Mouse (Mus musculus): ENCODE results near the gene Atg101.

Atg101 gene

DNA sequence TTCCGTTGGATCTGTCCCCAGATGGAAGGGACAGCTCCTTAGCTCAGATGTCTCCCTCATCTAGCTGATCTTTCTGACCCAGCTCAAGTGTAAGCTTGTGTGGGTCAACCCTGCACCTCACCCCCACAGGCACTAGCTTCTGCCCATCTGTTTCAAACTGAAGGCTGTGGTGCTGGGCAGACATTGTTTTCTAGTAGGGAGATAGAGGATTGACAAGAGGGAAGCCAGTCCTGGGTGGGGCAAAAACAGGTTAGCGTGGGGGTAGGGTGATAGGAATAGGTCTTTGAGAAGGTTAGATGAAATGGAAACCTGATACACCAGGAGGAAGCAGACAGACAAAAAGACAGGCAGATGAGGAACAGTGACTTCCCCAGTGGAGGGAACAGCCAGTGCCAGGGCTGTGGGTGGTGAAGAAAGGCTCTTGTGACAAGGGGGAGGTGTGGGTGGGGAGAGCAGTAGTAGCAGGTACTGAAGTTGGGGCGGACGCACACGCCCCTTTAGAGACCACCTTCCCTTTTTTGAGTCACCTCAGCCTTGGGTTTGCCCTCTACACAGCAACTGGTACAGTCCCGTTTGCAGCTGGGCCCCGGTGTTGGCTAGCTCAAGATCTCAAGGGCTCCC lies 28.1 kb upstream of the Atg101 start:
- no peak for DNase-seq

DNA sequence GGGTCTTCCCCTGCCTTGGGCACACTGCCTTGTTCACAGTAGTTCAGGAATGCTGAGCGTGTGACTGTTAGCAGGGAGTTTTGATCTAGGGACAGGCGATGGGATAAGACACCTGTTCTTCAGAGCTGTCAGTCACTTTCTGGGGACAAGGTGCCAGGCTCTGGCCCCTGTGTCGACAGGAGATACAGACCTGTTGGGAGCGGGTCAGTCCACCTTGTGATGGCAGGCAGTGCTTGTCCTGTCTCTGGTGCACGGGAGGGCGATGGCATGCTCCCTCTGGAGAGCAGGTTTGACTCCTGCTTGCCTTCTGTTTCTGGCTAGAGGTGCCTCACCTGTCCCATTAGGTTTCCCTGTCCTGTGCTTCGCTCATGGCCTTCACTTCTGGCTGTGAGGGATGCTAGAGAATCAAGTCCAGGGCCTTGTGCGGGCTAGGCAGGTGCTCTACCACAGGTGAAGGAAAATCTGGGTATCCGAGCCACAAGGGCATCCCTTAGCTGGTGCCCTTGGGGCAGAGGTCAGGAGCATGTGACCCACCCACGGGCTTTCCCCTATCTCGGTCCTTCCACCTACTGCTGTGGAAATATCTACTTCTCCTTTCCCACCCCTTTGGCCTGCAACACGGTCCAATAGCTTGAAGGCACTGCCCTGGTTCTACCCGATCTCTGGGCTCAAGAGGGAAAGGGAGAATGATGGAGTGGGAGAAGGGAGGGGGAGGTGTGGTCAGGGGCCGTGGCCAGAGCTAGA lies 27.4 kb upstream of the Atg101 start:
- DNase-seq = no peak

DNA sequence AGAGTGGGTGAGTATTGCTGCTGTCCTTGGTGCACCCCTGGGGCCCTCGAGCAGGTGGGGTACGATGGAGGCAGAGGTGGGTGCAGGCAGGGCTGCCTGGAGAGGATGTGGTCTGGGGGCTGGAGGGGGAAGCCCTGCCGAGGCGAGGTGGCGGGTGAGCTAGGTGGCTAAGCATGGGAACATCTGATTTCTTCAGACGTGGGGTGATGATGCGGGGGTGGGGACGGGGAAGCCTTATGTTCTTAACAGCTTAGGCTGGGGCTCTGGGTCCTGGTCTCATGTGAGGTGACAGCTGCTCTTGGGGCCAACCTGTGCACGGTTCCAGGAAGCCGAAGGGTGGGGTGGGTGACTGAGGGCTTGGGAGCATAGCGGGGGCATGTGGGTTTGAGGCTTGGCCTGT lies 25.7 kb upstream of the Atg101 start:
- no peak for DNase-seq

DNA sequence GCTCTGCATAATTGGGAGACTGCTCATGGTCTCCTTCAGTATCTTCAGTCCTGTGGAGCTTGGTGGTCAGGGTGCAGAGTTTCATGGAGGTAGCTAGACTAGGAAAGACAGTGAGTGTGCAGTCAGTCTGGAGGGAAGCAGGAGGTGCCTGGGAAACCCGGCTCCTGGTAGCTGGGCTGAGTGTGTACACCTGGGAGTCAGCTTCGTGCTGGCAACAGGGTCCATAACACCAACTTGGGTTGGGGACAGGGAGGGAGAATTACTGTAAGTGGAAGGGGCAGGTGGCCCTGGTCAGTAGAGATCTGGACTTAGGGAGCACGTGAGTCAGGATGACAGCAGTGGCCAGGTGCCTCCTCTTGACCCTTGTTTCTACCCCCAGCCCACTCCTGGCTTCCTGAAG lies 24.1 kb upstream of the Atg101 start:
- DNase-seq = no peak

DNA sequence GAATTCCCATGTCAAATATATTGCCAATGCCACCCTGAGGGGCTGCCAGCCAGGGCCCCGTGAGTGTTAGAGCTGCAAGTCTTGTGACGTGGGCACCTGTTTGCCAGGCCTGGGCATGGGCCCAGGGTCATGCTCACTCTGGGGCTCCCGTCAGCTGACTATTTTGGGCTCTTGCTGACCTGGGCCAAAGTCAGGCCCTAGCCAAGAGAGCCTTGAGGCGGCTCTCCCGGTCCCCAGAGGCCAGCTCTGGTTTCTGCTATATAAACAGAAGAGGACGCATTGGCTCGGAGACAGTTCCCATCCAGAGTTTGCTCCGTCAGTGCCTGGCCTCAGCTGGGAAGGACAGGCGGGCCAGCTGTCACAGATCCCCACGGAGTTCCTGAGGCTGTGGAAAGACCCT lies 23.7 kb upstream of the Atg101 start:
- no peak for DNase-seq

DNA sequence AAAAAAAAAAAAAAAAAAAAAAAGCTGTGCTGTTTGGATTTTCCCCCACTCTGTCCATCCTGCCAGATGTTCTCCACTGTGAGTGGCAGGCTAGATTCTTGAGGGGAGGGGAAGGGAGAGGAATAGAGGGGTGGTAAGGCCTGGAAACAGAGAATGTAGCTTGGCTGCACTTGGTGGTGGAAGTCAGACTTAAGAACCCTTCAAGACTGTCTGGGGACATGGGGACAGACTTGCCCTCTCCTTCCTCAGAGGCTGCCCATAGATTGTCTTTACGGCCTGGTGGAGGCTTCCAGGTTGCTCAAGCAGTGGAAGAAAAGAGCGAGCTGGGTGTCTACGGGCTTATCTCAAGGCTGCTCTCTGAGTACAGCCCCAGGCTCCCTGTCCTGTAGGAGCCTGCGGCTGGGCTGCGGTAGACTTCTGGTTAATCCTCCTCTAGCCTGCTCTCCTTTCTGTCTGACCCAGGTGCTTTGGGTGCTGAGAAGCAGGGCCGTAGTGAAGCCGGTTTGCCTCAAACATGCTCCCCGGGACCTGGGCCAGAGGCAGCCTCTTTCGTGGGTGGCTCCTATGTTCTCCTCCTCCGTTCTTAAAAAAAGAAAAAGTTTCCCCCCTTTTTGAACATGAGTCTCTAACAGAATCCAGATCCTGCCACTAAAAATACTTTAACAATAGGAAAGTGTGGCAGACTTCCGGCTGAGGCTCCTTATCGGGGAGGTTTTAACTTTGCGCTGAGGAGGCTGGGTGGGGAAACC lies 23.0 kb upstream of the Atg101 start:
- no peak for DNase-seq

DNA sequence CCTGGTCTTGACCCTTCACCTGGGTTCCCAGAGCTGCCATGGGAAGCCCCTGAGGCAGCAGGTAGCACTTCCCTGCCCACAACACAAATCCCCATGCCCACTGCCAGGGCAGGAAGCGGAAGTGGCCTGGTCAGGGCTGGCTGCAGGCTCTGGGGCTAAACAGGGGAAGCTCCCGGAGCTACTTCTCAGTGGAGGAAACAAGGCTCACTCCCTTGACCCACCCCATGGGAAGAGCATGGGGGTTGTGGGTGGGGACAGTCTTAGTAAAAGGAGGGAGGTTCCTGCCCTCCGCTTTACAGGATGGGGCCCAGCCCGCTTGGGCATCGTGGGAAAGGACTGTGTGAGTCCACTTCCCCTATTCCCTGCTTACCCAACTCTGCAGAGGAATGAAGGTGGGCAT lies 21.6 kb upstream of the Atg101 start:
- DNase-seq = no peak

DNA sequence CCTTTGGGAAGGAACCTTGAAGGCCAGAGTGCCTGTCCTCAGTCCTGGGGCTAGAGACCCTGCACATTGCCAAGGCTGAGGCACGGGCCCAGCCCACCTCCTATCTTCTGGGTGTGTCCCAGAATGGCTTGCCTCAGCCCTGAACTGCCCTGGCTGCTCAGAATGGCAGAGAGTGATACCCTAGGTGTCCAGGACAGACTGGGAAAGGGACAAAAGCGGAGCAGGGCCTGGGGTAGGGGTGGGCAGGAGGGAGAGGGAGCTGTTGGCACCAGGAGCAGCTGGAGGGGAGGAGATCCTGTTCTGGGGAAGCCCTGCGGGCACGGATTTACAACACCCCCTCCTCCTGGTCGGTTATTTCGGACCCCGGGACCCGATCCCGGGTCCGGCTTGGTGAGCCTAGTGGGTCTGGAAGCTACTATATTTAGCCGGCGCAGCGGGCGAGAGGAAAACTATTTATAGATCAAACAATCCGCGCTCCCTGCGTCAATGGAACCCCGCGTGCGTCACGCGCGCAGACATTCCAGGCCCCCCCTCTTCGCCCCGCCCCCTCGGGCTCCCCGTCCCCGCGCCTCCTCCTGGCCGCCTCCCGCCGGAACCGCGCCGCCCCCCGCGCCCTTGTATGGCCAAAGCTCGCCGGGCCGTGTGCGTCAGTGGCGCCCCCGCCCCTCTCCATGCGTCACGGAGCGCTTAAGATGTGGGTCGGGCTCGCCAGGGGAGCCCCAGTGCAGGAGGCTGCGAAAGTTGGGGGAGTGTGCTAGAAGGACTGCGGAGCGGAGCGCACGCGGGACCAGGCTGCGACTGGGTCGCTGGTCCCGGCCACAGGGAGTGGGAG lies 17.7 kb upstream of the Atg101 start:
- DNase-seq = peak; percentile 85

DNA sequence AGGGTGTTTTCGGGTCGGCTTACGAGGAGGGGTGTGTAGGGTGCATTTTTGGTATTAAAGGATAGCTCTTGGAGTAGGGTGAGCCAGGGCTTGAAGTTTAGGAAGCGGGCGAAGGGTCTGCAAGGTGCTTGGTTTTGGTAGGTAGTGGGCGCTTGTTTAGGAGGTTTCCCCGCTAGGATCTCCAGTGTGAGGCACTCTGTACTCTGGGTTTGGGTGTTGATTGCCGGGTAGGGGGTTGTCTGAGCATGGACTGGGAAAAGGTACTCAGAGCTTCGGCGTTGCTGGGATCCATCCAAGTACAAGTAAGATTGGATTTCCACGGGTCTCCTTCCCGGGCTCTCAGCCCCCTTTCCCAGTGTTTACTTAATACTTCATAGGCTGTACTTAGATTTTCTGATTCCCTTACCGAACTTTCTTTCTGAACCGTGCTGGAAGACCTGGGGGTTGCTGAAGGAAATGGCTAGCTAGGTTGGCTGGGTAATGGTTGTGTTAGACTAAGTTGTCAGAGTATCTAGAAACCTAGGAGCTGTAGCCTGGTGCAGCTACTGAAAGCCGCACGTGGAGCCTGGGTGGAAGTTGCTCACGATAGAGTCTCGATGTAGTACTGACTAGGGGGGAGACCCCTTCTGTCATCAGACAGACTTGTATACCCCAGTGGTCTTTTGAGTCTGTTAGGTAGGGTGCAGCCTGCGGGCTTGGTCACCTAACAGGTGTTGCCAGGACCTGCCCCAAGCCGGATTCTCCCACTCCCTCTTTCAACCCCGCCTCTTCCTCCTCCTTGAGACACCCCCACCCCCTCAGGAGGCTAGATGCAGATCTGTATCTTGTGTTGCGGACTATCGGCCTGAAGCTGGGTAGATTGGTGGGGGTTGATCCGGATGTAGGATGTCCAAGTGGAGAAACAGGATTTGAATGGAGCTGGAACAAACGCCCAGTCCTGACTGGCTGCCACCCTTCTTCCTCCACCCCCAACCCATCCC lies 16.7 kb upstream of the Atg101 start:
- no peak for DNase-seq

DNA sequence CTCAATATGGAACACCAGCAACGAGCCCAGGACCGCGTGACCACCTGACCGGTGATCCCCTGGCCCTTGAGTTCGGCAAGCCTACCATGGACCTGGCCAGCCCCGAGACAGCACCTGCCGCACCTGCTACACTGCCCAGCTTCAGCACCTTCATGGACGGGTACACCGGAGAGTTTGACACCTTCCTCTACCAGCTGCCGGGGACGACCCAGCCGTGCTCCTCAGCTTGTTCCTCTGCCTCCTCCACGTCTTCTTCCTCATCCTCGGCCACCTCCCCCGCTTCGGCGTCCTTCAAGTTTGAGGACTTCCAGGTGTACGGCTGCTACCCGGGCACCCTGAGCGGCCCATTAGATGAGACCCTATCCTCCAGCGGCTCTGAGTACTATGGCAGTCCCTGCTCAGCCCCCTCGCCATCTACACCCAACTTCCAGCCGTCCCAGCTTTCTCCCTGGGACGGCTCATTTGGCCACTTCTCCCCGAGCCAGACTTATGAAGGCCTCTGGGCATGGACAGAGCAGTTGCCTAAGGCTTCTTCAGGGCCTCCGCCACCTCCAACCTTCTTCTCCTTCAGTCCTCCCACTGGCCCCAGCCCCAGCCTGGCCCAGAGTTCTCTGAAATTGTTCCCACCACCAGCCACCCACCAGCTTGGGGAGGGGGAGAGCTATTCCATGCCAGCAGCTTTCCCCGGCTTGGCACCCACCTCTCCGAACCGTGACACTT lies 13.8 kb upstream of the Atg101 start:
- no peak for DNase-seq

DNA sequence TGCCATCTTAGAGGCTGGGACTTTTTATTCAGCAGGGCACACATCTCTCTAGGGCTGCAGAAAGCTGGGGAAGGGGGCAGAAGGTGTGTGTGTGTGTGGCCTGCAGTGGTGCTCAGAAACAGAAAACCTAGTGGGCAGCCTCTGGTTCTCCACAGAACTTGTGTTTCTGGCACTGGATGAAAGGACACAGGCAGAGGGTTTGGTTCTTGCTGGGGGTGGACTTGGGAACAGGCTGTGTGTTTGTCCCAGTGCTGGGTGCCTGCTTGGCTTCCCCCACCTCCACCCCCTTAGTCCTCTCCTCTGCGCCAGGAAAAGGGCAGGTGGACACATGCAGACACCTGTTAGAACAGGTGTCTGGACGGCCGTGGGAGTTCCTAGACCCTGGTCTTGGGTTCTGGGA lies 13.0 kb upstream of the Atg101 start:
- DNase-seq = no peak

DNA sequence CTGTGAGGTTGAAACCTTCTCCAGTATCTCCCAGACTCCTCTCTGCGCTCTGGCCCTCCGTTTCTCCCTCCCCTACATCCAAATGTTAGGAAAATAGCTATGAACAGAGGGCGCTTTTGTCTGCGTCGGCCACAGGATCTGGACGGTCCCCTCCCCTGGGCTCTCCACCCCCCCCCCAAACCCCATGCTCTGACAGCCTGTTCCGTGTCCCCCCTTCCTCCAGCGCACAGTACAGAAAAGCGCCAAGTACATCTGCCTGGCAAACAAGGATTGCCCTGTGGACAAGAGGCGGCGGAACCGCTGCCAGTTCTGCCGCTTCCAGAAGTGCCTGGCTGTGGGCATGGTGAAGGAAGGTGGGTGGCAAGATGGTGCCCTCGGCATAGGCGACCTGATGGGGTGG lies 12.6 kb upstream of the Atg101 start:
- no peak for DNase-seq

DNA sequence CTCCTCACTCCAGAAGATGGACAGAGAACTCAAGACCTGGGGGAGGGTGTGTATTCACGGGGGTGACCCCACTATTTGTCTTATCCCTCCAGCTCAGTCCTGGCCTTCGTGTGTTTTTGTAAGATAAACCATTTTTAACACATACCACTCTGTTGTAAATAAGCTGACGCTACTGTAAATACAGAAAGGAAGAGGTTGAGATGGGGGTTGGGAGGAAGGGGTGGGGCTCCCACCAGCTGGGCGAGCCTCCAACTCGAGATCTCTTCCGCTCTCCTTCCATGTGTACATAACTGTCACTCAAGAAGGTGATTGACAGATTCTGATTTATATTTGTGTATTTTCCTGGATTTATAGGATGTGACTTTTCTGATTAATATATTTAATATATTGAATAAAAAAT lies 9.7 kb upstream of the Atg101 start:
- no peak for DNase-seq

DNA sequence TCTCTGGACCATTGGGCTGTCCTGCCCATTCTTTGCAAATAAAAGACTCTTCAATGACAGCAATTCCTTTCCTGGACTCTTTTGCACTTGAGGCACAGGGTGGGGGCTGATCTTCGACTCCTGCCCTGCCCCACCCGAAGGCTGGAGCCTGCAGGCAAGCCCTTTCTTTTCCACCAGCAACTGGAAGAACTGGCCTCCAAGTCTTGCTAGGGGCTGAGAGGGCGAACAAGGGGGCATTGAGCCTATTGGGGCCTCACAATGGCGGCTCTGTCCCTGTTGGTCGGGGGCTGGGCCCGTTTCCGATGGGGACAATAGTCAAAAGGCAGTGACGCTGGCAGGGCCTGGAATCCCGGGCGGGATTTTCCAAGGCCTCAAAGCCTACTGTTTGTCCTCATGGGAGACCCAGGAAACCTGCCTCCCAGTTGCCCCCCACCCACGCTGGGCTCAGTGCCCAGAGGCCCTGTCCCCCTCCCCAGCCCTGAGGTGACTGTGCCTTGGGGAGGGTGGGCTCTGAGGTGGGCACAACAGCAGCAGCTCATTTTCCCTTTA lies 6.6 kb upstream of the Atg101 start:
- DNase-seq = peak; percentile 53

DNA sequence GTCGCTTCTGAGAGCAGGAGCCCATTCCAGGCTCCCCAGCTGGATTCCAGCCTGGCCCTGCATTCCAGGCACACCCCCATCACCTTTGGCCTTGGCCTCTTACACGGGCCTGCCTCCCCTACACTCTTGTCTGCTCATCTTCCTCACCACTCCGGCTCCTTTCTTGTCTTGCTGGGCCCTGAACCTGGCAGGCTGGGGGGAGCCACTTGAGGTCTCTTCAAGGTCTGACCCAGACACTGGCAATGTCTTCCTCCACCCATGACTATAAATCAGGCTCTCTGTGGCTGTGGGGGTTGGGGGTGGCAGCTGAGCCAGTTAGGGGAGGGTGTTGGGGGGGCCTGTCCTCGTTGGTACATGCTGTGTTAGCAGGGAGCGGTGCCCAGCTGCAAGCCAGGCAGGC lies 5.5 kb upstream of the Atg101 start:
- DNase-seq = no peak

DNA sequence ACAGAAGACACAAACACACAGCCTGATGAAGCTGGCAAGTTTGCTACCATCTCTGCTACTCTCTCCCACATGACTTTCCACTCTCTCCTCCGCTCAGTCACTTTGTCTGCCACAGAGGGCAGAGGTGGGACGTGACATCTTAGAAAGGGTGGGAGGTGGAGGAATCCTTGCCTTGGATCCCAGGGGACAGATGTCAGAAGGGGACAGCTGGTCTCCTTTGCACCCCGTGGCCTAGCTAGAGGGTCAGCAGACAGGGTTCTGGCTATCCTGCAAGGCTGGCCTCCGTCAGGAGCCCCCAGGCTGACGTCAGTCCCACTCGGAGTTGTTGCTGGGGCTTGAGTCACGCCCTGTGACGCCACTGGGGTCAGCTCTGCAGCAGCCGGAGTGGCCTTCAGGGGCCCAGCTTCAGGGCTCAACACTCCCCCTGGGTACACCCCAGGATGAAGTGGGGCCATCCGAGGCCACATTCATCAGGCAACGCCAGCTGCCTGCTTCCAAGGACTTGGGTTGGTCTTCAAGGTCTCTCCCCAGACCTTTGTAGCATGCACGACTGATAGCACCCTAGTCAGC lies 4.6 kb upstream of the Atg101 start:
- no peak for DNase-seq

DNA sequence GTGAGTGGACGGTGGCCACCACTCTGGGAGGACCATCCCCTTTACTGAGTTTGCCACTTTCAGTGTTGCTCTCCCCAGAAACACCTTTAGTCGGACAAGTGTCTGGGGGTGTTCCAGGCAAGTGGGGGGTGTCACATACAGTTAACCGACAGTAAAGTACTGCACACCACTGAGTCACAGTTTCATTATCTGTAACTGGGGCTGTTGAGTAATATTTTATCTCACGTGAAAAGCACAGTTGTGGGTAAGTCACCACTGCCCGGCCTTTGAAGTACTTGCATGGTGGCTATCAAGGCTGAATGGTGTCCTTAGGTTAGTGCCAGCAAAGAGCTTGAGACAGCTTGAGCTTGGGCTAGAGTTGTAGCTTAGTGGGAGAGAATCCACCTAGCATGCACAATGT lies 1.6 kb upstream of the Atg101 start:
- DNase-seq = no peak

DNA sequence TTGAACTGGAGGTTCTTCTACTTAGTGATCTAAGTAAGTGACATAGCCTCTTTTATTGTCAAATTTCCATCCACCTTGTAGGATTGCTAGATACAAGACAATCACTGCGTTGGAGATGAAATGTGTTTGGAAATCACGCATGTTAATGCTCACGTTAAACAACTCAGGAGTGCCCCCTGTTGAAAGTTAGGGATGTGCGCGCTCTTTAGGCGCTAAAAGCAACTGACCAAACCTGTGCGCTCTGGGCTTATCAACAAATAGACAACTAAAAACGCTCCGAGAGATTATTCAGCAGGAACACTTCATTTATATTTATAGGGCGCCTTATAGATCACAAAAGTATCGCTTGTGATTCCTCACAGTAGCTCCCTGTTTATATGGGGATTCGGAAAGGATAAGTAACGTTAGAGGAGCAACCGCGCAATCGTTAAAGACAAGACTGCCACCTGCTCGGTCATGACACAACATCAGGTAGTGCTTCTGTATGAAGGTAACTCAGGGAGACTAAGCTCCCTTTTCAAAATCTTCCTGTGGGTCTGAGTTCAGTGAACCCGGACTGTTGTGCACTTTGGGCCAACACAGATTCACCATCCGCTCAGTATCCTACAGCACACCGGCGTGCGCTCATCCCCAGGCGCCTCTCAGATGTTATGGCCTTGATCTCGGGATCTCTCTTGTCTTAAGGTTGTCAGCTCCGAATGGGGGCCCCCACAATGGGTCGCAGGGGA lies 725 bp upstream of the Atg101 start:
- DNase-seq = peak; percentile 75

DNA sequence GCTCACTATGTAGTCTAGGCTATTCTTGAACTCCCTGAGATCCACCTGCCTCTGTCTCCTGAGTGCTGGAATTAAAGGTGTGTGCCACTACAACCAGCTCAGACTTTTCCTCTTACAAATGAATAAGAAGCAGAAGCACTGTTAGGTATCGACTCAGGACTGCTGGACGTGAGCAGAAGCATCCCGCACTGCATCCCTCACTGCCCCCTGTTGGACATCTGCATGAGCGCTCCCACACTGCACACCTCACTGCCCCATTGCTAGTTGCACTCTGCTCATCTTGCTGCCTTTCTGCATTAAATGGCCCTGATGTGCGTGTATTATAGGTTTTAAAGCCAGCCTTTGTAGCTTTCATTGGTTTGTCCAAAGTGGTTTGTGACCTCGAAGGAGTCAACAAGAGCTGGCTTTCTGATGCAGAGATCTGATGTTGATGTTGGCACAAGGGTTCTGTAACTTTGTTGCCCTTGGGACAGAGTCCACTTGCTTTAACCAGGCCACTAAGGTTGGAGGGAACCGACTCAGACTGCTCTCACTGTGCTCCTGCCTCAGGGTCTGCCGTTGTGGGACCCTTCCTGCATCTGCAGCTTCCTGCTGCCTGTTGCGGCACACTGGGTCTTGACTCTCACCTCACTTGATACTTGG lies 2.2 kb downstream of the Atg101 start:
- DNase-seq = no peak

Measured in cerebellum, adult 9-11 months (tissue).